Mouse (Mus musculus): Measurements from ENCODE around the gene Cdhr4. TPM values are rescaled to one million over a fixed set of nuclear protein-coding genes. Genes with fewer than 3 reads are reported as not detected.

The Cdhr4 gene
- total RNA-seq, 2 experiments from 2014 or later, result 1.0 to 2.3 TPM

Other genes with a start within 250 kb of the Cdhr4 start
- gene Rbm5, start 221.5 kb upstream of the Cdhr4 start, total RNA-seq (2021), result 100 to 1,000 TPM; 194 to 195 TPM
- 10 to 100 TPM; 73.4 to 79.0 TPM for gene Rbm6, start 119.3 kb upstream of the Cdhr4 start, total RNA-seq (2021)
- gene Mon1a, start 104.3 kb upstream of the Cdhr4 start, total RNA-seq (2021), result 10 to 100 TPM; 15.2 to 16.1 TPM
- gene Mst1r, start 85.6 kb upstream of the Cdhr4 start, total RNA-seq (2021), result 1 to 10 TPM; 2.2 to 3.6 TPM
- gene Actl11, start 64.0 kb upstream of the Cdhr4 start, total RNA-seq (2021), result not detected
- gene Camkv, start 56.8 kb upstream of the Cdhr4 start, total RNA-seq (2021), result 100 to 1,000 TPM; 333 to 354 TPM
- gene Traip, start 42.4 kb upstream of the Cdhr4 start, total RNA-seq (2021), result 10 to 100 TPM; 21.2 to 21.3 TPM
- gene Uba7, start 17.0 kb upstream of the Cdhr4 start, total RNA-seq (2021), result 1 to 10 TPM; 2.1 to 3.5 TPM
- 1 to 10 TPM in 1 of 2 experiments, under 1 TPM in 1; 0.44 to 1.3 TPM for gene Gm20661, start 9.4 kb upstream of the Cdhr4 start, total RNA-seq (2021)
- gene Inka1, start 6.6 kb upstream of the Cdhr4 start, total RNA-seq (2021), result 10 to 100 TPM in 1 of 2 experiments, 1 to 10 TPM in 1; 9.4 to 10.4 TPM
- gene Gm20662, start 3.9 kb downstream of the Cdhr4 start, total RNA-seq (2021), result 1 to 10 TPM; 1.3 to 2.5 TPM
- 100 to 1,000 TPM; 153 to 160 TPM for gene Ip6k1, start 10.0 kb downstream of the Cdhr4 start, total RNA-seq (2021)
- gene Gmppb, start 56.7 kb downstream of the Cdhr4 start, total RNA-seq (2021), result 10 to 100 TPM; 15.2 to 15.5 TPM
- 1 to 10 TPM; 1.6 to 2.8 TPM for gene Amigo3, start 60.7 kb downstream of the Cdhr4 start, total RNA-seq (2021)
- gene Mst1, start 87.9 kb downstream of the Cdhr4 start, total RNA-seq (2021), result not detected
- gene Rnf123, start 90.8 kb downstream of the Cdhr4 start, total RNA-seq (2021), result 10 to 100 TPM; 92.5 to 93.8 TPM
- 10 to 100 TPM; 46.1 to 50.1 TPM for gene Apeh, start 102.1 kb downstream of the Cdhr4 start, total RNA-seq (2021)
- 10 to 100 TPM; 70.4 to 74.5 TPM for gene Bsn, start 197.9 kb downstream of the Cdhr4 start, total RNA-seq (2021)

Measured in left cerebral cortex, postnatal 4 days (tissue).